Mouse (Mus musculus) urinary bladder, postnatal 25 days (tissue): ENCODE results near the gene Ptpn1.

ENCODE experiments used
- DNase-seq: peaks from one replicate; pipeline ENCODE4 v3.0.0; 2022; ENCODE audit warnings: low spot score

The Ptpn1 gene

GRCm38 (mm10) chr2:167921823-167922222 lies 10.0 kb upstream of the Ptpn1 start:
- DNase-seq: no peak

- no peak for DNase-seq
These were observed 7.8 kb upstream of the Ptpn1 start for GRCm38 (mm10) chr2:167924011-167924410.

GRCm38 (mm10) chr2:167924803-167925604 lies 6.9 kb upstream of the Ptpn1 start:
- peak; percentile 79 for DNase-seq

- DNase-seq: no peak
These were observed 5.7 kb upstream of the Ptpn1 start for GRCm38 (mm10) chr2:167925841-167926800.

- no peak for DNase-seq
These were observed 3.8 kb upstream of the Ptpn1 start for GRCm38 (mm10) chr2:167928002-167928526.

- DNase-seq: no peak
These were observed 2.9 kb upstream of the Ptpn1 start for GRCm38 (mm10) chr2:167928972-167929371.

- no peak for DNase-seq
These were observed 882 bp upstream of the Ptpn1 start for GRCm38 (mm10) chr2:167930975-167931374.

GRCm38 (mm10) chr2:167932727-167933231 lies 922 bp downstream of the Ptpn1 start:
- no peak for DNase-seq

GRCm38 (mm10) chr2:167933397-167933796 lies 1.5 kb downstream of the Ptpn1 start:
- no peak for DNase-seq

GRCm38 (mm10) chr2:167935956-167936355 lies 4.1 kb downstream of the Ptpn1 start:
- DNase-seq: no peak

GRCm38 (mm10) chr2:167938786-167939185 lies 6.9 kb downstream of the Ptpn1 start:
- DNase-seq: no peak

- no peak for DNase-seq
These were observed 7.3 kb downstream of the Ptpn1 start for GRCm38 (mm10) chr2:167939204-167939603.

GRCm38 (mm10) chr2:167939632-167940399 lies 8.0 kb downstream of the Ptpn1 start:
- DNase-seq: no peak

GRCm38 (mm10) chr2:167940636-167941035 lies 8.8 kb downstream of the Ptpn1 start:
- no peak for DNase-seq

- no peak for DNase-seq
These were observed 9.5 kb downstream of the Ptpn1 start for GRCm38 (mm10) chr2:167941320-167941719.

GRCm38 (mm10) chr2:167941745-167942176 lies 9.9 kb downstream of the Ptpn1 start:
- no peak for DNase-seq

GRCm38 (mm10) chr2:167942199-167942925 lies 10.5 kb downstream of the Ptpn1 start:
- DNase-seq: no peak

- DNase-seq: no peak
These were observed 11.2 kb downstream of the Ptpn1 start for GRCm38 (mm10) chr2:167942926-167943633.

GRCm38 (mm10) chr2:167944193-167944592 lies 12.3 kb downstream of the Ptpn1 start:
- no peak for DNase-seq

- no peak for DNase-seq
These were observed 13.6 kb downstream of the Ptpn1 start for GRCm38 (mm10) chr2:167945451-167945850.
